Mouse (Mus musculus): Measurements from ENCODE around the gene Card10.
A peak's percentile ranks its signal among the peaks of the same experiment; 100 is the strongest.

Card10 gene

DNA sequence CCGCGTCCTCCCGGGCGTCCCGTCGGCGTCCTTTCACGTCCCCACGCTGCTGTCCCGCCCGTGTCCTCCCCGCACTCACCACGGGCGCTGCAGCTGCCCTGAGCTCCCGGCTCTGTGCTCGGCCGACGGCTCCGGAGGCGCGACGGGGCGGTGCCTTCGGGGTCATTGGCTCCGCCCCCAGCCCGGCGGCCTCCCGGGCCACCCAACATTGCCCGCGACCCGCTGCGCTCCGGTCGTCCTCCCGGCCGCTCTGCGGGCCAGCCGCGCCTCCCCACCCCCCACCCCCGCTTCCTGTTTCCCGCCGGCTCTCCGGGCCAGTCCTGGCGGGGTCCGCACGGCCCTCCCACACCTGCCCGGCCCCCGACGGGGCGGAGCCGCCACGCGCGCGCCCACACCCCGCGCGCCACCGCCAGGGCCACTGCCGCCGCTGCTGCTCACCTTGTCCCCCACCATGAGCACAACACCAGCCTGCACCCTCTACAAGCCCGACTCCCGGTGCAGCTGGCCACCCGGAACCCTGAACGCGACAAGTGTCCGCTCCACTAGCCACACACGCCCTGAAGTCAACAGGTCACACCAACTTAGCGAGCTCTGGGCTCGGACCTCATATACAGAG lies at the start of gene Card10:
Gene Card10, minus strand, starts transcription at position 267 of the 616 bp plus-strand sequence.
- DNase-seq (ENCODE audit: inconsistent age in 2 of 2, low spot score in 1 of 2) = peak; percentile 61 to 74

DNA sequence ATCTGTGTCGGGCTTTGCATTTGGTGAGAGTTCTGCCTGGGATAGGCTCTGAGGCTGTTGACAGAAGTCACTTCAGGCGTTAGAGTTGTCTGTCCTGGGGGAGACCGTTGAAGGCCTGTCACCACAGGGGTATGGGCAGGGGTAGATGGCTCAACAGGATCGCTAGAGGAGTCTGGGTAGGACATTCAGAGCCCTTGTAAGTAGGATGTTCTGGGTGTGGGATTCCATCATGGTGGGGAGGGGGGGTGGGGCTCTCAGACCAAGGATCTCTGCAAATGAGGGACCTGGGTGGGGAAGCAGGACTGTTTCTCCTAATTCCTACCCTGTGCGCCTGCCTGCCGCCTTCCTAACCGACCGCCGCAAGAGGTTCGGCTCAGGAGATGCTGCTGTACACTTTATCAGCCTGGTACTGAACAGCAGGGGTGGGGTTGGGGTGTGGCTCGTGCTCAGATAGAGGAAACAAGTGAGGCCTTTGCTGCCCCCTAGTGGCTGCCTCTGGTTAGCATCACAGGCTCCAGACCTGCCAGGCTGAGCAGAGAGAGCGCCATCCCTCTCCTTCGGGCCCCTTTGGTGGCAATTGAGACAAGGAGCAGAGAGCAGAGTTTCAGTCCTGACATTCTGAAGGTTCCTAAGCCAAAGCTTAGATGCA lies 48.8 kb upstream of the Card10 start:
- peak; percentile 91 to 97 for DNase-seq (ENCODE audit: inconsistent age in 2 of 2, low spot score in 1 of 2)

DNA sequence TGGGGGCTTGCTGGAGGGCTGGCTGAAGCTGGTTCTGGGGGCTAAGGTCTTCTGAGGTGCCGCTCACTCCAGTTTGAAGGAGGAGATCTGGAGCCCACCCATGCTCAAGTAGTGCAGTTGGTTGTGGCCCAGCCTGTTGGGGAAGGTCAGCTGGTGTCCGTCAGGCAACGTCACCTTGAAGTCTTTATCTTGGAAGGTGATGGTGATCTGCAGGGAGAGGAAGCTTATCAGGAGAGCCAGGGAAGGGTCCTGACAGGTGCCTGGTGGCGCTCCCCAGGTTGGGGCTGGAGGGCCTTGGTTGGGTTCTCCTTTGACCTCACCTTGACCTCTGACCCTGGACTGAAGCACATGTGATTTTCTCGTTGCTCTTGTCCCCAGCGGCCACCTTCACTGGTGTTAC lies 48.1 kb upstream of the Card10 start:
- peak in 1 of 2 experiments; percentile 69 for DNase-seq (ENCODE audit: inconsistent age in 2 of 2, low spot score in 1 of 2)

DNA sequence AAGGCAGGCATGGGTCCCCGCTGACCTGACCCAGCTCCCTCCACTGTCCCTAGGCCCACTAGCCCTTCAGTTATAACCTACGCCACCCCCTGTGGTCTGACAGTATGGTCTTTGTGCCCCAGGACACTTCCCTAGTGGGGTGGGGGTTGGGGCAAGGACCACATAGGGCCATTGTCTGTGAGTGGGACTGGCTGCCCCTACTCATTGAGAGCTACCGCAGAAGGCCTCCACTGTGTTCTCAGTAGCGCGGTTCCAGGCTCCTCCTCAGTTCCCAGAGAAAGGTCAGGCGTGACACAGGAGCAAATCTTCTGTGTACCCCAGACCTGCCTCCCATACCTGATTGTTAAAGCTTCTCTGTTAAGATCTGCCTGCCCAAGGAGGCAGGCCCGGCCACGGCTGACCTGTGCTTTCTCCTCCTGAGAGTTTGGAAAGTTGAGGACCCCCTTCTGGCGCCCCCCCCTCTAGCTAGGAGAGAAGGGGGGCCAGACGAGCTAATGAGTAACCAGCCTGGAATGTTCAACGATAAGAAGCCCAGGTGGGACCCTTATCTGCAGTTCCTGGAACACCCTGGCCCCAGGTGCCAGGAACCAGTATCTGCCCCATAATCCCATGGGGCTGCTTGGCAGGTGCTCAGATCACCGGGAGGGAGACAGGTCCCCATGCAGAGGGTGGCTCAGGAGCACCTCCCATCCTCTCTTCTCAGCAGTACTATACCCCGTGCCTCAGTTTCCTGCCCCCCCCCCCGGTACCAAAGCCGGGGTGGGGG lies 47.4 kb upstream of the Card10 start:
- peak in 1 of 2 experiments; percentile 56 for DNase-seq (ENCODE audit: inconsistent age in 2 of 2, low spot score in 1 of 2)

DNA sequence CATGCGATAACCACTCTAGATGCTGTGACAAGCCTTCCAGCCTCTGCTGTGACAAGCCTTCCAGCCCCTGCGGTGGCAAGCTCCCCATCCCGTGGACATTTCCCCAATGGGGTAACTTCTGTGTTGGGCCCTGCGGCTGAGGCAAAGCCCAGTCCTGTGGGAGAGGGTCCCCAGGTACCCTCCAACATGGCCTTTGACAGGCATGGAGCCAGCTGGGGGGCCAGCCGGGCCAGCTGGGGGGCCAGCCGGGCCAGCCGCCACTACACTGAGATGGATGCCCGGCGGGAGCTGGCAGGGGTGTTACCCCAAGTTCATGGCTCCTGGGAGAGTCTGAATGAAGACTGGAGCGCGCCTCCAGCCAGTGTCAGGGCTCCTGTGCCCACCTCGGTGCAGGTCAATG lies 46.6 kb upstream of the Card10 start:
- DNase-seq (ENCODE audit: inconsistent age in 2 of 2, low spot score in 1 of 2) = no peak

DNA sequence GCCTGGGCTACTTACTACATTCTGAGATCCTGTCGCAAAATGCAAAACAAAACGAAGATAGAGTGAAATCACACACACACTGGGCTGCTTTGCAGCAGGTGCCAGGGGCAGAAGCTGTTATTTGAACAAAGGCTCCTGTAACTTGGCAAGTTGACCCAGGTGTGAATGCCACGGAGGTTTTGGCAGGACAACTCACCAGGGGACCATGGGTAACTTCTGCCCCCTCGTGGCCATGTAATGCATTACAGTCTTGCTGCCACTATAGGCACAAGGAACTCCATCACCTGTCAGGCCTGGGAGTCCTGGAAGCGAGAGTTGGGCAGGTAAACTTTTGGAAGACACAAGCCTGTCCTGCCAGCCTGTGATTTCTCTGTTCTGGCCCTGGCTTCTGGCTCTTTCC lies 45.6 kb upstream of the Card10 start:
- peak; percentile 82 to 95 for DNase-seq (ENCODE audit: inconsistent age in 2 of 2, low spot score in 1 of 2)

DNA sequence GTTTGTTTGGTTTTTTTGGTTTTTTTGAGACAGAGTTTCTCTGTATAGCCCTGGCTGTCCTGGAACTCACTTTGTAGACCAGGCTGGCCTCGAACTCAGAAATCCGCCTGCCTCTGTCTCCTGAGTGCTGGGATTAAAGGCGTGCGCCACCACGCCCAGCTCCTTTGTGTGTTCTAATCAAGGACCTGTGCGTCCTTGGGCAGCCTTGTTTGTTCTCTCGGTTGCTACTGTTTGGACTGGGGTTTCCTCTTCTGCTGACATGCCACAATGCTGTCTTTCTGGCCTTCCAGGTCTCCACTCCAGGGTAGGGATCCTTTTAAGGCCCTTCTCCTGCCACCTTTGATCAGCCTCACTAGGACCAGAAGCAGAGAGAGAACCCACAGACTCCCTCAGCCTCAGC lies 44.0 kb upstream of the Card10 start:
- DNase-seq (ENCODE audit: inconsistent age in 2 of 2, low spot score in 1 of 2) = peak in 1 of 2 experiments; percentile 35

DNA sequence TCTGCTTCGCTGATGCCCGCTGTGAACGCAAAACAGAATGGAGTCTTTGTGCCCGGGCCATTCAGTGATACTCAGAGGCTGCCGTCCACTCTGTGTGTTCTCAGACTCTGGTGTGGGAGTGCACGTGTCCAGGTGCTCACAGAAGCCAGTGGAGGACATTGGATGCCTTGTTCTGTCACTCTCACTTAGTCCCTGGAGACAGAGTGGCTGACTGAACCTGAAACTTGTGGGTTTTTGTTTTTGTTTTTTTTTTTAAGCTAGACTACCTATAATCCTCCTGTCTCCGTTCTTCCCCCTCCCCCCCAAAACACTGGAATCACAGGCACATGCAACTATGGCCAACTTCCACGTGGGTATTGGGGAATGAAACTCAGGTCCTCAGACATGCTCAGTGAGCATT lies 43.5 kb upstream of the Card10 start:
- no peak for DNase-seq (ENCODE audit: inconsistent age in 2 of 2, low spot score in 1 of 2)

DNA sequence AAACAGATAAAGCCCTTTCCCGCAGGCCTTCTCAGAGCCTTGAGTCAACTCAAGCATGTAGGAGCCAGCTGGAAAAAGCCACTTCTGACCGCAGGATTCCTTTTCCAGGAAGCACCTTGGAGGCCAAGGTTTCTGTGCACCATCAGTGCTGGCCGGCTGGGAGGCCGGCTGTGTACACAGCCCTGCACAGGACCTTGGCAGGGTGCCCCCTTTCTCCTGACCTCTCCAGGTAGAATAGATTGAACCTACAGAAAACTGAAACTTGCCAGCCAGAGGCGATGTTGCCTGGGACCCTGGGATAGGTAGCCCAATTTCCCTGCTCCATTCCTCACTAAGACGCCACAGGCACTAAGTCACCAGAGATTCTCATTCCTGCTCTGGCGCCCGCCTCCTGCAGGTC lies 43.0 kb upstream of the Card10 start:
- peak; percentile 69 to 84 for DNase-seq (ENCODE audit: inconsistent age in 2 of 2, low spot score in 1 of 2)

DNA sequence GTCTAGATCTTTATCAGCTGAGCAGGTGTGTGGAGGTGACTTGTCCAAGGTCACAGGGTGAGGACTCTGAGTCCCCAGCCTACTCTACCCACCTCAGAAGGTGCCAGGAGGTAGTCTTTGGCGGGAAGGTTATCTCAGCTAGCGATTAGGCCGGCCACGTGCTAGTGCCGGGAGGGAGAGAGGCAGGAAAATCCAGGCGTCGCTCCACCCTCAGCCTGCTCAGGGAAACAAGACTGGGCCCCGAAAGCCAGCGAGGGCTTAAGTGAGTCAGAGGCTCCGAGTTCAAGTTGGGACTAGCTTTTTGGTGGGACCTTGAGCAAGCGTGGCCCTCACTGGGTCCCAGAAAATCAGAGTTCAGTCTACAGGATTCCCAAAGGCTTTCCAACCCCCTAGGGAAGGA lies 42.5 kb upstream of the Card10 start:
- DNase-seq (ENCODE audit: inconsistent age in 2 of 2, low spot score in 1 of 2) = peak; percentile 71 to 83

DNA sequence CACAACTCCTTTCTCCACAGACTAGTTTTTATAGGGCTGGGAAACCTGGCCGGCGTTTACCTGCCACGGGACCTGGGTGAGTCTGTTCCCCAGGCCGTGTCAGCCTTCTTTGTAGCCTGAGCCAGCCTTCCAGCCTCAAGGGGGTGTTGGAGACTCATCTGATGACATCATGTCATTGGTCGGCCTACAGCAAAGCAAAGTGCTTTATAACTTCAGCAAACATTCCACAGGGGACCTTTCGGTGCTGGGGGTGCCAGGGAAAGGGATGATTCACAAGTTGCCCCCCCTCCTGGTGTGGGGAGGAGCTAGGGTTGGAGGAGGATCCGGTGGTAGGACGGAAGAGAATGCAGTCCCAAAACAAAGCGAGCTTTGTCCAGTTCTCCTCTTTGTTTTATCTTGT lies 41.9 kb upstream of the Card10 start:
- peak; percentile 93 for DNase-seq (ENCODE audit: inconsistent age in 2 of 2, low spot score in 1 of 2)

DNA sequence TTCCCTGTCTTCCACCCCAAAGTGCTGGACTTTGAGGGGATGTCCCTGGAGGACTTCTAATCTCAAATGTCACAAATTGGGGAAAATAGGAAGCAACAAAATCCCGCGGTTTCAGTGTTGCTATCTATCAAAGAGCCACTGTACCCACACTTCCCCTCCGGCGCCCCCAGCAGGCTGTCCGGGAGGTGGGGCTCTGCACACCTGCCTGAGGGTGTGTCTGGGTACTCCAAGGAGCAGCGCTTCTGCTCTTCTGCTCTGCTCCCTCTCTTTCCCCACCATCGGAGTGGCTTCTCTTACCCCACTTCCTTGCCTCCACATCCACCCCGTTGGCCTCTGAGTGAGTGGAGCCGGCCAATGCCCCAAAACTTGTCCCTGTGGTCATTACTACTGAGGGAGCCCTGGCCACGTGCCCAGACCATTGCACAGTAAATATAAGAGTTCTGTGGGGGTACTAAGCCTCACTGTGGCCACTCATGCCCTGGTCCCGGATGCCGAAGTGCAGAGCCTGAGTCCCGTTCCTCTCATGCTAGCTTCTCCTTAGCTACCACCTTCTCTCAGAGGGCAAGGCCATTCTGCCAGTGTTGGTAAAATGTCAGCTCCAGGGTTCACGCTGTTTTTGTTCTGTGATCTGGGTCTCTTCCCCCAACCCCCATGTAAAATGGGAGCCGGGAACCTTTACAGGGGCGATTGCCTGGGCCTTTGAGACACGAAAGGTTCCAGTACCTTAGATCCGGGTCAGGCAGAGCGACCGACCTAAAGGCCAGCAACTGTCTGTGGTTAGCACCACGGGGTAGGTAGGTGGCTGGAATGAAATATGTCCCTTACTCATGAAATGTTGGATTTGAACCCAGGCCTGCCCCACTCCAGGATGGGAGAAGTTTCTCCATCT lies 41.0 kb upstream of the Card10 start:
- DNase-seq (ENCODE audit: inconsistent age in 2 of 2, low spot score in 1 of 2) = peak; percentile 60 to 86

DNA sequence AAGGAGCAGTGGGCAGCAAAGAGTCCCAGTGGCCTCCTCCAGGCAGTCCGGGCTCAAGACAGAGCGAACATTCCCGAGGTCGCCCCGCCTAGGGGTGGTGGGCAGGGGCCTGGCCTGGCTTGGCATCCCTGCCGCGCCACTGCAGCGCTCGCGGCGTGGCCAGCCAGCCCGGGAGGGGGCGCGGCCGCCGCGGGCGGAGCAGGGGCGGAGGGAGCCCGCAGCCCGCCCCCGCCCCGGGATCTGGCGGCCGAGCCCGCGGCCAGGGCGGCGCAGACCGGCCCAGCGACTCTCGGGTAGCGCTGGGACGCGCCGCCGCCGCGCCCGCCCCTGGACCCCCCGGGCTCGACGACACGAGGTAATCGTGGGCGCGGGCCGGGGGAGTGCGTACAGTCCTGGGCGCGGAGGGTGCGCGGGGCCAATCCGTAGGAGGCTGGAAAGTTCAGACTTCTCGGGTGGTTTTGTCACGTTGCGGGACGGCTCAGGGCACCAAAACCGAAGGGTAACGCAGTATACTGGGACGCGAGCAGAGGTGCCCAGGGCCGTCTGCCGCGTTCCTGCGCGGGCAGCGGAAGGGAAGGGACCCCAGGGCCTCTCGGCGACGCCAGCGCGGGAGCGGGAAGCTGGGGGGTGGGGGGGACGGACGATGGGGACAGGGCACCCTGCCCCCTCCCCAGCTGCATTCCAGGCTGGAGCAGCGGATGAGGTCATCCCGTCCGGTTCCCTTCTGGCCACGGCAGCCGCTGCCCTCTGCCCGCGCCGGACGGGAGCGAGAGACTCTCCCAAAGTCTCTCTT lies 39.7 kb upstream of the Card10 start, which contains the start of gene Cdc42ep1:
Gene Cdc42ep1, plus strand, starts transcription at position 254 of the 793 bp plus-strand sequence.
- DNase-seq (ENCODE audit: inconsistent age in 2 of 2, low spot score in 1 of 2) = peak; percentile 90 to 92

DNA sequence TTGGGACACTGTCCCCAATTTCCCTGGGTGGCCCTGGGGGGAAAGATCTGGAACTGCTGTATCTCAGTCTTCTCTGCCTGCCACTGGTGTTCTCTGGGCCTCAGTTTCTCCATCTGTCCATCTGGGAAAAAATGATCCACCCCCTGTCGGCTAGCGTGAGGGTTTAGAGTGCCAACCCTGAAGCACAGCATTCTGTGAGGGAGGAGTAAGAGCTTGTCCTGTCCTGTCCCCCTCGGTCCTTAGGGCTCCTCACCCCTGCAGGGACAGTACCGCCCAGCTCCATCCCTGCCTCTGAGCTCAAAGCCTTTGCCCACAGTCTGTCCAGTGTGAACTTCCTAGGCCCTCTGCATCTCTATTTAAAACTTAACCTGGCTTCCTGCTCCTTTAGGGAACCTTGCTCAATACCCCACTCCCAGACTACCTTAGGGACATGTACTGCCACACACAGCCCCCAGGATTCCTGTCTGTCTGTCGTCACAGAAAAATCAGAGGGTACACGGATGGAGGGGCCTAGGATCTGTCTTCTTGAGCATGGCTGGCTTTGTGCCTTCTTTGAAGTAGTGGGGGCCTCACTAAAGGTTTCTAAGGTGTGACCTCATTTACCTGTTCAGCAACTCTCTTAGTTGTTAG lies 38.4 kb upstream of the Card10 start:
- no peak for DNase-seq (ENCODE audit: inconsistent age in 2 of 2, low spot score in 1 of 2)

DNA sequence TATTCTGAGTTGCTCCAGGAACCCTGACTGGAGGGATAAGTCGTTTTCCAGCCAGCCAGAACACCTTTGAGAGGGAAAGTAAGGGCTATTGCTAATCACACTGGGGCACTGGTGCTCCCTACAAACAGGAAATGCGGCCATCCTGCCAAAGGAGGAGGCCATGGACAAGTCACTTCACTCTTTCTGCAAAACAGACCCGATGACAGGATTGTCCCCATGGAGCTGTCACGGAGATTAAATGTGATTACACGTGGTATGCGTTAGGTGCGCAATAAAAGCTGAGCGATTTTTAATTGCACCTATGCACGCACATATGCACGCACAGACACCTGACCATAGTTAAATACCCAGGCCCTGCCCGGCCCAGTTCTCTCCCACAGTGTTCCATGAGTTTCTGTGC lies 37.9 kb upstream of the Card10 start:
- no peak for DNase-seq (ENCODE audit: inconsistent age in 2 of 2, low spot score in 1 of 2)

DNA sequence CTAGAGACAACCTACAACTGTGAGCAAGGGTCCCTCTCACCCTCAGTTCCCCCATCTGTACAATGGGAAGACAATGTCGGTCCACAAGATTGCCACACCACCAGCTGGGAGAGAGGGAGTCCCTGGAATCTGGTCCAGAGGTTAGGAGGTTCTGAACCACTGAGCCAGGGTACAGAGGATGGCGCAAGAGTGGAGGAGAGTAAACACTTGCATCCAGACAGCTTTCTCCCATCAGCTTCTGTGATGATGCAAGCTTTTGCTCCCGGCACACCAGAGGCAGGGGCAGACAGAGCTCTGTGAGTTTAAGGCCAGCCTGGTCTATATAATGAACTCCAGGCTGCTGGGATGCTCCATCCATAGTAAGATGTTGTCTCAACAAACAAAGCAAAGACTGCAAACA lies 37.4 kb upstream of the Card10 start:
- DNase-seq (ENCODE audit: inconsistent age in 2 of 2, low spot score in 1 of 2) = peak in 1 of 2 experiments; percentile 60

DNA sequence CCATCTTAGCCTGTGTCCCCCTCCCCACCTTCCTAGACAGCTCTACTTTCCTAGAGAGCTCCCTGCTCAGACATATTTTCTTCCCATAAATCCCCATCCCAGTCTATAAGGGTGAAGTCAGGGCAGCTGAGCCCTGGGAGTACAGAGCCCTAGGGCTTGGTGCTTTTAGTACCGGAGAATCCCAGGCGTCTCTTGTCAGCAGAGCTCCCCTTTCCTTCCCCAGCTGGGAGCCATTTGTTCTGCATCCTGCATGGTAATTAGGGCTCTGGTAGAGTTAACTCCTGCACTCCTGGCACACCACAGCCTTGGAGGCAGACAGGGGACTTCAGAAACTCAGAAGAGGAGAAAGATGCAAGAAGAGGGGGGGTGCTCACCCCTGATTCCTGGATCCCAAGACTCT lies 36.9 kb upstream of the Card10 start:
- DNase-seq (ENCODE audit: inconsistent age in 2 of 2, low spot score in 1 of 2) = no peak

DNA sequence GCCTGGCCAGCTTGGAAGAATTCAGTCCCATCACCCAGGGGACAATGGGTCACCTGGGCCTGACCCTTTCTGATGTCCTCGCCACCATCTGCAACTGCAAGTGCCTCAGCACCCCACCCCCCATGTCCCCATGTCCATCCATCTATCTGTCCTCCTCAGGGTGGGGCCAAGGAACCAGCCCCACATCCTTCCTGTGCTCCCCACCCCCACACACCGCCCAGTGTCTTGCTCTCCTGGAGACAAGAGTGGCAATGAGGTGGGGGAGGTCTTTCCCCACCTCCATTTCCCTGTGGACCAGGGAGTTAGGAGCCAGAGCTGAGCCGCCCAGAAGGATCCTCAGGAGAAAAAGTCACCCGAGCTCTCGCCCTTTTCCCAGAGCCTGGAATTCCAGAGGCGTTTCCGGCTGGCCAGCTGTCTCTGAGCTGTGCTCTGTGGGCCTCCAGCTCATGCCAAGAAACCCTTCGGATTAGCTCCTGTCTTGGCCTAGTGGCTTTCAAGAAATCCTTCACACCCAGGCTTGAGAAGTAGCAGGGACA lies 33.3 kb upstream of the Card10 start:
- DNase-seq (ENCODE audit: inconsistent age in 2 of 2, low spot score in 1 of 2) = peak; percentile 76 to 78
